Mouse (Mus musculus) cortical plate, adult 2 months (tissue): Measurements from ENCODE around the gene Olfr1480.

Experiments used
- CTCF ChIP-seq: fragments of 200-500 bp; IDR thresholded peaks from 2 replicates; pipeline ENCODE4 v1.5.1; 2011; ENCODE audit warnings: mild to moderate bottlenecking, control low read depth, low read length; ENCODE audit not compliant: insufficient read depth; ENCODE audit errors: extremely low read depth
- POLR2A ChIP-seq: fragments of 200-500 bp; IDR thresholded peaks from 2 replicates; pipeline ENCODE4 v1.6.1; 2011; ENCODE audit warnings: mild to moderate bottlenecking, low read length, control low read depth; ENCODE audit not compliant: insufficient read depth; ENCODE audit errors: extremely low read depth

- no peak for TF ChIP-seq CTCF
- no peak for TF ChIP-seq POLR2A
Observed at GRCm38 (mm10) chr19:13480096-13480495, 47.6 kb upstream of the Olfr1480 start, which contains the start of gene Olfr1475.
